Mouse (Mus musculus) layer of hippocampus, adult 2 months (tissue): ENCODE measurements around the gene Gm17416. TPM values are rescaled to one million over a fixed set of nuclear protein-coding genes. Genes with fewer than 3 reads are reported as not detected.
A peak's percentile ranks its signal among the peaks of the same experiment; 100 is the strongest.

Source experiments
- DNase-seq, 2 experiments: peaks; one replicate each; pipeline ENCODE4 v3.0.0; 2022; ENCODE audit warnings: low spot score in 2 of 2
- H3K27ac ChIP-seq: fragments of 200-600 bp; 2 replicates; pipeline ENCODE4 v1.8.1; 2022
- H3K4me3 ChIP-seq: fragments of 200-600 bp; 2 replicates; pipeline ENCODE4 v1.8.1; 2022; ENCODE audit warnings: mild to moderate bottlenecking
- CTCF ChIP-seq: fragments of 200-600 bp; conservative IDR thresholded peaks from 2 replicates; pipeline ENCODE4 v1.8.1; 2022; ENCODE audit warnings: antibody characterized with exemption, mild to moderate bottlenecking, moderate library complexity
- total RNA-seq, 2 experiments: library from RNA; stranded (reverse); gene quantifications; 2 replicates each; pipeline ENCODE4 v1.2.3; 2021

Gm17416 gene
- total RNA-seq, 2 experiments from 2014 or later: not detected

DNA sequence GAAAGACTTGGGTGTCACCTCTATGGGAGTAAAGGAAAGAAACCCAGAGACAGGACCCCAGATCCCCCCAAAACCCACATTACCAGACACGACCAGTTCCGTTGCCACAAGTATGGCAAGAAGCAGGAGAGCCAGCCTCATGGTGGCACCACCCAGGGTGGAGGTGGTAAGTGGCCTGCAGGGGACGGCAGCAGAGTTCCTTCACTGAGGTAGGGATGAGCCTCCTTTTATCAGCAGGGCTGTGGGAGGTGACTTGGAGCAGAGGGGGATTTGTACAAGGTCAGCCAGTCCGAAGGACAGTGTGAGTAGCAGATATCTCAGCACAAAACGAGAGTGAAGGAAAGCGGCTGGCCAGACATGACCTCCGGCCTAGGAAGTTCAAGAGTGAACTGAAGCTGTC, 11.0 kb downstream of the Gm17416 start, which contains the start of gene Defb19:
TSS of gene Defb19 (minus strand) at position 206 of the 400 bp plus-strand sequence.
- no peak for DNase-seq
- Histone ChIP-seq H3K4me3 (no peak within 1 kb of the TSS), H3K27ac (no peak within 1 kb of the TSS)
- no peak for TF ChIP-seq CTCF

GRCm38 (mm10) chr2:152580612-152581011, 11.5 kb downstream of the Gm17416 start:
- Histone ChIP-seq H3K4me3 (no peak overlapping the region), H3K27ac (no peak overlapping the region)
- TF ChIP-seq CTCF: no peak
- no peak for DNase-seq

GRCm38 (mm10) chr2:152586926-152587560, 17.9 kb downstream of the Gm17416 start:
- no peak overlapping the region for H3K4me3 ChIP-seq
- H3K27ac ChIP-seq: no peak overlapping the region
- peak in 1 of 2 experiments; percentile 16 for DNase-seq
- peak; percentile 69 for TF ChIP-seq CTCF

- TF ChIP-seq CTCF: no peak
- no peak overlapping the region for H3K27ac ChIP-seq
- no peak overlapping the region for H3K4me3 ChIP-seq
- no peak for DNase-seq
Observed at GRCm38 (mm10) chr2:152588450-152588849, 19.3 kb downstream of the Gm17416 start.

- no peak overlapping the region for H3K27ac ChIP-seq
- H3K4me3 ChIP-seq: no peak overlapping the region
- no peak for DNase-seq
- TF ChIP-seq CTCF: no peak
Observed at GRCm38 (mm10) chr2:152589021-152589420, 19.9 kb downstream of the Gm17416 start.

GRCm38 (mm10) chr2:152599299-152599698, 30.2 kb downstream of the Gm17416 start, which contains the start of gene Defb45:
Gene Defb45 (minus strand): TSS chr2:152599399.
- no peak for DNase-seq
- no peak for TF ChIP-seq CTCF
- H3K27ac ChIP-seq: no peak within 1 kb of the TSS
- H3K4me3 ChIP-seq: no peak within 1 kb of the TSS

DNA sequence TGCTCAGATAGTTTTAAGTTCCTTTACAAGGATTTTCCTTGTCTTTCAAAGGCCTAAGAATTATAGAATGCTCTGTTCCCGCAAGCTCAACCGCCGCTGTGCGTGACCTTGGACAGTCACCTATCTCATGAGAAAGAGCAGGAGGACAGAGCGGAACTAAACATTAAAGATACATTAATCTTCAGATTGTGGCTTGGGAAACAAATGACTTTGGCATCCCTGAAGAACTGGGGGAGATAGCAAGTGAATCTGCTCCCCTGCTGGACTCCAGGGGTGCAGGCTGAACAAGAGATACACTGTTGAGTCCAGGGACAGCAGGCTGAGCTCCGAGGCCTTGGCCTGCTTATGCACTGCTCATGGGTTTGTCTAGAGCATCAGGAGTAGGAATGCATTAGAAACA, 30.9 kb downstream of the Gm17416 start:
- TF ChIP-seq CTCF: no peak
- no peak for DNase-seq
- H3K4me3 ChIP-seq: no peak overlapping the region

DNA sequence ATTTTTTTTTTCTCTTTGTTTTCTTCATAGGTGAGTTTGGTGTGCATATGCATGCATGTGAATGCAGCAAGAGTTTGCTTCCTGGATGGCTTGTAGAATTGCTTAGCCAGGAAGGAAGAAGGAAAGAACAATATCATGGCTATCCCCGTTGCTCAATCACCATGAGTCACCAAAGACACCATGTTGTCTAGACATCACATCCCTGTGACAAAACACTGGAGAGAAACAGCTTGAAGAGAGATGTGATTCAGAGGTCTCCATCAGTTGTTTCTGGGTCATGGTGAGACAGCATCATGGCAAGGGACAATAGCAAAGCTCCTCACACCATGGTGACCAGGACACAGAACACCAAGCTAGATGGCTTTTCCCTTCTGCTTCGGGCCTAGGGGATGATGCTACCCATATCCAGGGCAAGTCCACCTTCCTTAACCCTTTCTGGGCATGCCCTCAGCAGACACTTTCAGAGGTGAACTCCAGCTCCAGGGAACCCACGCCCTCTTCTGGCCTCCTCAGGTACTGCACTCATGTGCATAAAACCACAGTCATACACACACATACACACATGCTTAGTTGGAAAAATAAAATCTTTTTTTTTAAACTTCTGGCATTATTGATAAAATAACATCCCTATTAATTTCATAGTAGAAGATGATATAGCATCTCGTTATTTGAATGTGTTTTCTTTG, 32.3 kb downstream of the Gm17416 start:
- H3K4me3 ChIP-seq: no peak overlapping the region
- H3K27ac ChIP-seq: no peak overlapping the region
- TF ChIP-seq CTCF: peak; percentile 52
- no peak for DNase-seq

More for the DNA sequence above, 30.9 kb downstream of the Gm17416 start:
- H3K27ac ChIP-seq: no peak overlapping the region

GRCm38 (mm10) chr2:152604057-152604456, 34.9 kb downstream of the Gm17416 start, which contains the start of gene Defb36:
Gene Defb36 (plus strand): TSS chr2:152604327.
- H3K4me3 ChIP-seq: no peak within 1 kb of the TSS
- peak in 1 of 2 experiments; percentile 22 for DNase-seq

DNA sequence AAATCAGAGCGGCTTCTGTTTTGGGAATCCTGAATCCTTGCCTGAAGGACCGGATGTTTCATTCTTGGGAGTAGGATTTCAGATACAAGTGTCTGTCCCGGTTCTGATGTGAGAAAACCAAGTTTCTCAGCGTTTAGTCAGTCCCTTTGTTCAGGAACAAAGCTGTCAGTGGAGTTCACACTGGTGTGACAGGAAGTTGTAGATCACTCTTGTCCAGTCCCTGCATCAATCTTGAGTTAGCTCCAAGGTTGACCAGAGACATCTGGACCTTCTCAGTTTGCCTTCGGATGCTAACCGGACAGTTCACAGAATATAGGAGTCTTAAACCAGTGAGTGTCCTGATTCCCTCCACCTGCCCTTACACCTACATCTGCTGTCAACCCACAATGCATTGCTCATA, 38.6 kb downstream of the Gm17416 start:
- H3K27ac ChIP-seq: no peak overlapping the region
- DNase-seq: no peak
- H3K4me3 ChIP-seq: no peak overlapping the region
- TF ChIP-seq CTCF: no peak

More at GRCm38 (mm10) chr2:152604057-152604456, 34.9 kb downstream of the Gm17416 start, which contains the start of gene Defb36:
- TF ChIP-seq CTCF: peak; percentile 77
- no peak within 1 kb of the TSS for H3K27ac ChIP-seq

DNA sequence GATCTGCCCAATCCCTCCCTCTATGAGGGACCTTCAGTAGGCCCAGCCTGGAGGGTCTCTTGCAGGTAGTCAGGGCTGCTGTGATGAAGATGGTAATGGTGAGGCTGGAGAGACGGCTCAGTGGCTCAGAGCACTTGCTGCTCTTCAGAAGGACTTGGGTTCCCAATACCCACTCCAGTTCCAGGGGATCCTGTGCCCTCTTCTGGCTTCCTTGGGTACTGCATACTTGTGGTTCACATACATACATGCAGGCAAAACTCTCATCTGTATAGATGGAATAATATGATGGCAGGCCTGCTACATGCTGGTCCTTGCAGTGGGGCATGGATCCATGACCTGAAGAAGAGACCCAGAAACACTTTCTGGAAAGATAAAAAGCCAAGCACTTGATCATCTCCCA, 39.6 kb downstream of the Gm17416 start:
- TF ChIP-seq CTCF: peak; percentile 18; the same call in 1 of the 2 replicates
- Histone ChIP-seq H3K4me3 (no peak overlapping the region), H3K27ac (no peak overlapping the region)
- DNase-seq: no peak

DNA sequence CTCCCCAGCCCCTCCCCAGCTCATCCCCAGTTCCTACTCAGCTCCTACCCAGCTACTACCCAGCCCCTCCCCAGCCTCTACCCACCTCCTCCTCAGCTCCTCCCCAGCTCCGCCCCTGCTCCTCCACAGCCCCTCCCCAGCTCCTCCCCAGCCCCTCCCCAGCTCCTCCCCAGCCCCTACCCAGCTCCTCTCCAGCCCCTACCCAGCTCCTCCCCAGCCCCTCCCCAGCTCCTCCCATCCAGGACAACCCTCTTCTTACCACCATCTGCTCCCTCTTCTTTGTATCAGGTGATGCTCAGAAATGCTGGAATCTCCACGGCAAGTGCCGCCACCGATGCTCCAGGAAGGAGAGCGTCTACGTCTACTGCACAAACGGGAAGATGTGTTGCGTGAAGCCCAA, 43.1 kb downstream of the Gm17416 start:
- Histone ChIP-seq H3K27ac (no peak overlapping the region), H3K4me3 (peak overlapping the region; percentile 11; the same call in 1 of the 2 replicates)
- no peak for TF ChIP-seq CTCF
- DNase-seq: peak in 1 of 2 experiments; percentile 17

DNA sequence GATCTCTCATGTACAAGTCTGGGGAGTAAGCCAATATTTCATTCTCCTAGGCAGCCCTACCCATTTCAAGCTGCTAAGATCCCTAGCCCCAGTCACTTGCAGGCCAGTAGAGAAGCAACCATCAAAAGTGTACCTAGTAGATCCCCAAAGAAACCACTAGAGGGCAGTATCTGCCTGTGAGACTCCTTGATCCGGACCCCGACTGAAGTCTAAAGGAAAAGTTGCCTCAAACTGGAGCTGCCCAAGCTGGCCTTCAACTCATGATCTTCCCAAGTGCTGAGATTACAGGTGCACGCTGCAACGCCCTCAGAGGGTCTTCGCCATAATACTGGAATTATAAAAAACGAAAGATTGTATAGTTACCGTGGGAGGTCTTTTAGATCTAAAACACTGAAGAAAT, 46.4 kb downstream of the Gm17416 start:
- peak; percentile 54 to 77 for DNase-seq
- peak; percentile 98 for TF ChIP-seq CTCF
- no peak overlapping the region for H3K4me3 ChIP-seq
- H3K27ac ChIP-seq: no peak overlapping the region

DNA sequence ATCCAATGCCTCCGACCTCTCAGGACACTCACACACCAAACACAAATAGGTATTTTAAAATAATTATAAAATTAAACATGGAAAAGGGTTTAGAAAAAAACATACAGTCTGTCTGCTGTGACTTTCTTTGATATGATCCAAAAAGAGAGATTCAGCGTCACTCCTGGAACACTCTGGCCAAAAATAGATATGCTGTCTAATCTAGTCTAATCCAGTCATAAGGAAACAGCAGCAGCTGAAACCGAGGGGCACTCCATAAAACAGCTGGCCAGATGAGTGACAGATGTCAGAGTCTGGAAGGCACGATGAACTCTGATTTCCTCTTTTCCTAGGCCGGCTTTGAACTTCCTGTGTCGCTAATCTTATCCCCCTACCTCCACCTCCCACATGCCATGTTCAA, 47.3 kb downstream of the Gm17416 start:
- Histone ChIP-seq H3K4me3 (no peak overlapping the region), H3K27ac (no peak overlapping the region)
- no peak for DNase-seq
- no peak for TF ChIP-seq CTCF
